Mouse (Mus musculus) heart, embryonic 12.5 days (tissue): Measurements from ENCODE around the gene Pyroxd2. TPM values are rescaled to one million over a fixed set of nuclear protein-coding genes. Genes with fewer than 3 reads are reported as not detected.
"Not testable (repeated sequence)": the region's sequence is repeated elsewhere in the genome, so short reads cannot be mapped to it uniquely, and the experiment has no call there.

Experiments
- ATAC-seq: fragments of 200-750 bp; cut with Nextera tagmentation; 2 replicates; pipeline ENCODE4 v1.8.0; 2017; ENCODE audit warnings: moderate TSS enrichment, moderate library complexity; ENCODE audit not compliant: insufficient number of reproducible peaks, low FRiP score
- H3K27ac ChIP-seq: fragments of 300-500 bp; sonication (generic); 2 replicates; pipeline ENCODE4 v1.5.1; 2016; ENCODE audit warnings: mild to moderate bottlenecking, moderate library complexity; ENCODE audit not compliant: poor library complexity, severe bottlenecking
- H3K27me3 ChIP-seq: fragments of 300-500 bp; sonication (generic); replicated peaks from 2 replicates; pipeline ENCODE4 v1.6.1; 2016; ENCODE audit warnings: mild to moderate bottlenecking, moderate library complexity
- H3K36me3 ChIP-seq: fragments of 300-500 bp; sonication (generic); 2 replicates; pipeline ENCODE4 v1.6.1; 2016; ENCODE audit warnings: mild to moderate bottlenecking, moderate library complexity
- H3K4me1 ChIP-seq: fragments of 300-500 bp; sonication (generic); replicated peaks from 2 replicates; pipeline ENCODE4 v1.6.1; 2016; ENCODE audit warnings: mild to moderate bottlenecking
- H3K4me2 ChIP-seq: fragments of 300-500 bp; sonication (generic); 2 replicates; pipeline ENCODE4 v1.6.1; 2016; ENCODE audit warnings: mild to moderate bottlenecking, moderate library complexity
- H3K4me3 ChIP-seq: fragments of 300-500 bp; sonication (generic); 2 replicates; pipeline ENCODE4 v1.5.1; 2016; ENCODE audit warnings: mild to moderate bottlenecking
- H3K9ac ChIP-seq: fragments of 300-500 bp; sonication (generic); 2 replicates; pipeline ENCODE4 v1.6.1; 2016; ENCODE audit warnings: mild to moderate bottlenecking, moderate library complexity
- H3K9me3 ChIP-seq: fragments of 300-500 bp; sonication (generic); replicated peaks from 2 replicates; pipeline ENCODE4 v1.6.1; 2016; ENCODE audit warnings: mild to moderate bottlenecking, moderate library complexity
- WGBS: fragments of 180-500 bp; shearing (Covaris S2); methylation state at CpG from one replicate; pipeline ENCODE4 v1.1.7; 2016; 5-methylcytosine and 5-hydroxymethylcytosine counted together
- polyA plus RNA-seq: library from polyadenylated mRNA; unstranded; fragments of >200 nt; fragmentation: Nextera tagmentation; extraction: Ambion mirVana; gene quantifications from 2 replicates; pipeline ENCODE4 v1.2.1, GENCODE M21; 2016

Gene Pyroxd2
- polyA plus RNA-seq = 4.3 and 4.4 TPM in 2 replicates

GRCm38 (mm10) chr19:42752363-42752931 lies at the start of gene Pyroxd2:
TSS of gene Pyroxd2 (minus strand) at chr19:42752775.
- Histone ChIP-seq H3K9ac (peak within 1 kb of the TSS; percentile 70), H3K36me3 (no peaks in the 10 kb centered on the region), H3K4me2 (peak within 1 kb of the TSS; percentile 79), H3K4me3 (peak within 1 kb of the TSS; percentile 48), H3K27ac (peak within 1 kb of the TSS; percentile 91), H3K27me3 (0 out of 2 replicates have a peak, but pooled peaks cover 6% of the 10 kb centered on the region), H3K4me1 (peaks cover 58% of the 10 kb centered on the region), H3K9me3 (no peaks in the 10 kb centered on the region)
- ATAC-seq = peak; percentile 89
- 4% methylated on average over 22 of the region's 22 CpGs for WGBS

- Histone ChIP-seq H3K4me1 (peaks cover 9% of the 10 kb centered on the region), H3K27ac (no peak overlapping the region), H3K4me2 (no peak overlapping the region), H3K9me3 (no peaks in the 10 kb centered on the region), H3K36me3 (no peaks in the 10 kb centered on the region), H3K27me3 (peaks cover 16% of the 10 kb centered on the region), H3K4me3 (no peak overlapping the region), H3K9ac (no peak overlapping the region)
- 59% methylated on average over 2 of the region's 2 CpGs for WGBS
- ATAC-seq = no peak
Observed at GRCm38 (mm10) chr19:42797866-42798265, 45.3 kb upstream of the Pyroxd2 start.

GRCm38 (mm10) chr19:42795801-42796200 lies 43.2 kb upstream of the Pyroxd2 start:
- peaks cover 9% of the 10 kb centered on the region for H3K4me1 ChIP-seq
- peaks cover 20% of the 10 kb centered on the region for H3K27me3 ChIP-seq
- 35% methylated on average over 9 of the region's 9 CpGs for whole genome bisulfite sequencing
- no peak overlapping the region for H3K27ac ChIP-seq
- H3K36me3 ChIP-seq = no peaks in the 10 kb centered on the region
- H3K4me2 ChIP-seq = peak overlapping the region; percentile 97
- H3K4me3 ChIP-seq = peak overlapping the region; percentile 54
- no peak for ATAC-seq
- H3K9ac ChIP-seq = no peak overlapping the region
- H3K9me3 ChIP-seq = no peaks in the 10 kb centered on the region

GRCm38 (mm10) chr19:42794914-42795613 lies 42.5 kb upstream of the Pyroxd2 start:
- peak; percentile 75 for ATAC-seq
- 2% methylated on average over 31 of the region's 31 CpGs for WGBS
- Histone ChIP-seq H3K9ac (peak overlapping the region; percentile 73), H3K27ac (no peak overlapping the region), H3K9me3 (no peaks in the 10 kb centered on the region), H3K4me1 (peaks cover 9% of the 10 kb centered on the region), H3K4me2 (peak overlapping the region; percentile 97), H3K27me3 (peaks cover 20% of the 10 kb centered on the region), H3K4me3 (peak overlapping the region; percentile 54), H3K36me3 (no peaks in the 10 kb centered on the region)

- 37% methylated on average over 5 of the region's 5 CpGs for WGBS
- H3K27ac ChIP-seq = no peak overlapping the region
- H3K4me3 ChIP-seq = no peak overlapping the region
- peaks cover 8% of the 10 kb centered on the region; the same call in 1 of the 2 replicates for H3K4me1 ChIP-seq
- H3K36me3 ChIP-seq = no peaks in the 10 kb centered on the region
- no peak overlapping the region for H3K9ac ChIP-seq
- peaks cover 25% of the 10 kb centered on the region for H3K27me3 ChIP-seq
- no peak for ATAC-seq
- H3K9me3 ChIP-seq = no peaks in the 10 kb centered on the region
- H3K4me2 ChIP-seq = no peak overlapping the region
Observed at GRCm38 (mm10) chr19:42788311-42788710, 35.7 kb upstream of the Pyroxd2 start.

- H3K4me3 ChIP-seq = no peak overlapping the region
- H3K36me3 ChIP-seq = no peaks in the 10 kb centered on the region
- peaks cover 21% of the 10 kb centered on the region for H3K27me3 ChIP-seq
- no peak overlapping the region for H3K4me2 ChIP-seq
- no peak overlapping the region for H3K27ac ChIP-seq
- H3K9ac ChIP-seq = no peak overlapping the region
- ATAC-seq = no peak
- H3K4me1 ChIP-seq = 0 out of 2 replicates have a peak, but pooled peaks cover 4% of the 10 kb centered on the region
- 51% methylated on average over 8 of the region's 8 CpGs for WGBS
- H3K9me3 ChIP-seq = no peaks in the 10 kb centered on the region
Observed at GRCm38 (mm10) chr19:42785562-42786220, 33.1 kb upstream of the Pyroxd2 start.

GRCm38 (mm10) chr19:42785129-42785528 lies 32.6 kb upstream of the Pyroxd2 start:
- Histone ChIP-seq H3K9me3 (no peaks in the 10 kb centered on the region), H3K27me3 (peaks cover 21% of the 10 kb centered on the region), H3K36me3 (no peaks in the 10 kb centered on the region), H3K4me2 (no peak overlapping the region), H3K27ac (no peak overlapping the region), H3K4me1 (peaks cover 5% of the 10 kb centered on the region; the same call in 1 of the 2 replicates), H3K4me3 (no peak overlapping the region), H3K9ac (no peak overlapping the region)
- 20% methylated on average over 2 of the region's 2 CpGs for WGBS
- ATAC-seq = no peak

- Histone ChIP-seq H3K27ac (peak overlapping the region; percentile 77; the same call in 1 of the 2 replicates), H3K36me3 (peaks cover 13% of the 10 kb centered on the region), H3K4me3 (peak overlapping the region; percentile 70), H3K9ac (peak overlapping the region; percentile 77), H3K4me2 (peak overlapping the region; percentile 85)
- not testable (repeated sequence) for ATAC-seq, H3K27me3 ChIP-seq, H3K9me3 ChIP-seq, H3K4me1 ChIP-seq
- 48% methylated on average over 7 of the region's 7 CpGs for WGBS
Observed at GRCm38 (mm10) chr19:42780156-42780538, 27.6 kb upstream of the Pyroxd2 start.

- peaks cover 4% of the 10 kb centered on the region; the same call in 1 of the 2 replicates for H3K4me1 ChIP-seq
- H3K36me3 ChIP-seq = peaks cover 13% of the 10 kb centered on the region
- peak within 1 kb of the TSS; percentile 70 for H3K4me3 ChIP-seq
- H3K4me2 ChIP-seq = peak within 1 kb of the TSS; percentile 85
- under 1% methylated on average over 43 of the region's 43 CpGs for WGBS
- peaks cover 2% of the 10 kb centered on the region; the same call in 1 of the 2 replicates for H3K27me3 ChIP-seq
- no peaks in the 10 kb centered on the region for H3K9me3 ChIP-seq
- peak; percentile 95 for ATAC-seq
- peak within 1 kb of the TSS; percentile 77 for H3K27ac ChIP-seq
- peak within 1 kb of the TSS; percentile 77 for H3K9ac ChIP-seq
Observed at GRCm38 (mm10) chr19:42779531-42780155, 27.1 kb upstream of the Pyroxd2 start, which contains the start of gene Hps1. TSS of gene Hps1 (minus strand) at chr19:42779978.

GRCm38 (mm10) chr19:42777801-42778200 lies 25.2 kb upstream of the Pyroxd2 start:
- 70% methylated on average over 5 of the region's 5 CpGs for WGBS
- no peak for ATAC-seq
- Histone ChIP-seq H3K9ac (no peak overlapping the region), H3K4me1 (peaks cover 4% of the 10 kb centered on the region; the same call in 1 of the 2 replicates), H3K36me3 (peaks cover 13% of the 10 kb centered on the region), H3K4me2 (no peak overlapping the region), H3K9me3 (no peaks in the 10 kb centered on the region), H3K27ac (no peak overlapping the region), H3K4me3 (no peak overlapping the region), H3K27me3 (no peaks in the 10 kb centered on the region)
